Mouse (Mus musculus): ENCODE results near the gene Ear1.
"Not testable (repeated sequence)": the region's sequence is repeated elsewhere in the genome, so short reads cannot be mapped to it uniquely, and the experiment has no call there.

Ear1 gene

GRCm38 (mm10) chr14:43875417-43875816 lies at the start of gene Ear1:
Ear1 (minus strand) TSS chr14:43875517.
- in situ Hi-C loops (cut with MboI; ENCODE audit: low sequenced_read_pairs) = not testable (repeated sequence)

- in situ Hi-C loops (cut with MboI; ENCODE audit: low sequenced_read_pairs) = not testable (repeated sequence)
These were observed 49.5 kb upstream of the Ear1 start, which contains the start of gene Gm8113 for GRCm38 (mm10) chr14:43924688-43925403. Gm8113 (plus strand) TSS chr14:43925390.

- in situ Hi-C loops (cut with MboI; ENCODE audit: low sequenced_read_pairs) = not testable (repeated sequence)
These were observed 48.1 kb upstream of the Ear1 start, which contains the start of gene Ear10 for GRCm38 (mm10) chr14:43923459-43923858. Ear10 (minus strand) TSS chr14:43923559.

- in situ Hi-C loops (cut with MboI; ENCODE audit: low sequenced_read_pairs) = not testable (repeated sequence)
These were observed 42.9 kb upstream of the Ear1 start for GRCm38 (mm10) chr14:43918214-43918613.

GRCm38 (mm10) chr14:43898577-43898976 lies 23.3 kb upstream of the Ear1 start:
- in situ Hi-C loops (cut with MboI; ENCODE audit: low sequenced_read_pairs) = not testable (repeated sequence)

- in situ Hi-C loops (cut with MboI; ENCODE audit: low sequenced_read_pairs) = not testable (repeated sequence)
These were observed 20.0 kb upstream of the Ear1 start for GRCm38 (mm10) chr14:43895357-43895756.

GRCm38 (mm10) chr14:43891288-43891687 lies 16.0 kb upstream of the Ear1 start:
- in situ Hi-C loops (cut with MboI; ENCODE audit: low sequenced_read_pairs) = not testable (repeated sequence)

GRCm38 (mm10) chr14:43886235-43886634 lies 10.9 kb upstream of the Ear1 start:
- in situ Hi-C loops (cut with MboI; ENCODE audit: low sequenced_read_pairs) = not testable (repeated sequence)

GRCm38 (mm10) chr14:43879966-43880545 lies 4.7 kb upstream of the Ear1 start:
- in situ Hi-C loops (cut with MboI; ENCODE audit: low sequenced_read_pairs) = not testable (repeated sequence)

- in situ Hi-C loops (cut with MboI; ENCODE audit: low sequenced_read_pairs) = not testable (repeated sequence)
These were observed 2.5 kb upstream of the Ear1 start for GRCm38 (mm10) chr14:43877789-43878188.

GRCm38 (mm10) chr14:43874862-43875261 lies 455 bp downstream of the Ear1 start:
- in situ Hi-C loops (cut with MboI; ENCODE audit: low sequenced_read_pairs) = not testable (repeated sequence)

- in situ Hi-C loops (cut with MboI; ENCODE audit: low sequenced_read_pairs) = not testable (repeated sequence)
These were observed 14.8 kb downstream of the Ear1 start for GRCm38 (mm10) chr14:43860522-43860921.

- in situ Hi-C loops (cut with MboI; ENCODE audit: low sequenced_read_pairs) = not testable (repeated sequence)
These were observed 15.9 kb downstream of the Ear1 start for GRCm38 (mm10) chr14:43859465-43859864.

- in situ Hi-C loops (cut with MboI; ENCODE audit: low sequenced_read_pairs) = not testable (repeated sequence)
These were observed 31.3 kb downstream of the Ear1 start for GRCm38 (mm10) chr14:43843949-43844573.

GRCm38 (mm10) chr14:43840976-43841375 lies 34.3 kb downstream of the Ear1 start:
- in situ Hi-C loops (cut with MboI; ENCODE audit: low sequenced_read_pairs) = not testable (repeated sequence)

- in situ Hi-C loops (cut with MboI; ENCODE audit: low sequenced_read_pairs) = not testable (repeated sequence)
These were observed 40.0 kb downstream of the Ear1 start for GRCm38 (mm10) chr14:43835366-43835765.

- in situ Hi-C loops (cut with MboI; ENCODE audit: low sequenced_read_pairs) = not testable (repeated sequence)
These were observed 44.9 kb downstream of the Ear1 start for GRCm38 (mm10) chr14:43830385-43830784.

GRCm38 (mm10) chr14:43824176-43824575 lies 51.1 kb downstream of the Ear1 start:
- in situ Hi-C loops (cut with MboI; ENCODE audit: low sequenced_read_pairs) = not testable (repeated sequence)

- in situ Hi-C loops (cut with MboI; ENCODE audit: low sequenced_read_pairs) = not testable (repeated sequence)
These were observed 53.4 kb downstream of the Ear1 start for GRCm38 (mm10) chr14:43821869-43822268.

- in situ Hi-C loops (cut with MboI; ENCODE audit: low sequenced_read_pairs) = not testable (repeated sequence)
These were observed 62.9 kb downstream of the Ear1 start for GRCm38 (mm10) chr14:43812458-43812857.

- in situ Hi-C loops (cut with MboI; ENCODE audit: low sequenced_read_pairs) = not testable (repeated sequence)
These were observed 67.2 kb downstream of the Ear1 start for GRCm38 (mm10) chr14:43808142-43808541.

GRCm38 (mm10) chr14:43804435-43804834 lies 70.9 kb downstream of the Ear1 start:
- in situ Hi-C loops (cut with MboI; ENCODE audit: low sequenced_read_pairs) = not testable (repeated sequence)

Measured in CH12F3 (cell line).